Mouse (Mus musculus): ENCODE measurements around the gene Tmprss11d. TPM values are rescaled to one million over a fixed set of nuclear protein-coding genes. Genes with fewer than 3 reads are reported as not detected.
A peak's percentile ranks its signal among the peaks of the same experiment; 100 is the strongest.
"Not testable (repeated sequence)": the region's sequence is repeated elsewhere in the genome, so short reads cannot be mapped to it uniquely, and the experiment has no call there.

Gene Tmprss11d
- polyA plus RNA-seq (2016; fragmentation: Nextera tagmentation; extraction: Ambion mirVana): 0.09 TPM in 1 of 2 replicates, not detected in the other

DNA sequence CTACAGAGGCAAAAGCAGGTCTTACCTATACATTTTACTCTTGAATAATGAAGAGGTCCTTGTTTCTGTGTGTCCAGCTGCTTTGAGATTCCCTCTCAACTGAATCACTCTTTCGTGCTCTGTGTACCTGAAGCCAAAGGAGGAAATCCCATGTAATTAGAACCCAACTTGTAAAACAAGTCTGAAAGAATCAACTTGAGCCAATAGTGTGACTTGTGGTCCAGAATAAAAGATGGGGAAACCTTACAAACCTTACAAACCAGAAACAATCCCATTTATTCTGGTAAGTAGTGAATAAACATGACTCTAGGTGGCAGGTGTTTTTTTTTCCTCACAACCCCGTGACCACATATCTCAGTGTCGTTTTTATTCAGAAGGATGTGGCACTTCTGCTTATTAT, at the start of gene Tmprss11d:
Gene Tmprss11d (minus strand): TSS at position 101 of the 400 bp plus-strand sequence.
- no peak within 1 kb of the TSS for H3K27ac ChIP-seq (replicated peaks)
- DNase-seq (ENCODE audit: low spot score): no peak
- H3K4me1 ChIP-seq: no peaks in the 10 kb centered on the region
- H3K9me3 ChIP-seq (replicated peaks): no peaks in the 10 kb centered on the region
- 83% methylated on average over 3 of the region's 3 CpGs for WGBS
- no peaks in the 10 kb centered on the region for H3K27me3 ChIP-seq (ENCODE audit: low read depth, poor library complexity, severe bottlenecking)
- H3K4me3 ChIP-seq: no peak within 1 kb of the TSS
- H3K36me3 ChIP-seq: no peaks in the 10 kb centered on the region

DNA sequence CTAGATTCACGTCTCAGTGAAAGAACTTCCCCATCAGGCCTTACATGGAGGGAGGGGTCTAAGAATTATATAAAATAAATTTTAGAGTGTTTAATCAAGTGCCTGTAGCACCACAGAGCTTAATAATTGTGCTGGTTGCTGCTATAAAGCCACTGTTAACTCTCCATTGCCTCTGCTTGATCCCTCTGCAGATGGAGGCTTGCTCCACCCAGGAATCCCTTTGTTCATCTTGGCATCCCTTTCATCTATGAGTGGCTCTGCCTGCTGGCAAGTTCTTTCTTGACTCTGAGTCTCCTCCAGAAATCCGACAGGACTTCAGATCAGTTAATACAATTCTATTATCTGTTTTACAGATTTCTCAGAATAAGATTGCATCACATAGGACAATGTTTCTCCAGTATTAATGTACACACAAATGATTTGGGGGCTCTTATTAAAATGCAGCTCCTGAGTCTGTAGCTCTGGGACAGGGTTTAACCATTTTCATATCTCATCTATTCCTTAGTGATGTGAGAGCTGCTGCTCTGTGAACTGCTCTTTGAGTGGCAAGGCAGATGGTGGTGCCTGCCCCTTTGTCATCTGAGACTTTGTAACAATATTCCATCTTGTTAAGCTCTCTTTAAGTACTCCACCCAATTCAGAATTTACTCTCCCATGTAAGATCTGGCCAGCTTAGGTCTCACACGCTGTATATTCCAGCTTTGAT, 48.3 kb upstream of the Tmprss11d start:
- peaks cover 14% of the 10 kb centered on the region for H3K4me1 ChIP-seq
- H3K9me3 ChIP-seq (replicated peaks): no peaks in the 10 kb centered on the region
- no peaks in the 10 kb centered on the region for H3K27me3 ChIP-seq (ENCODE audit: low read depth, poor library complexity, severe bottlenecking)
- no peaks in the 10 kb centered on the region for H3K36me3 ChIP-seq
- peak; percentile 17 for DNase-seq (ENCODE audit: low spot score)
- WGBS: 42% methylated on average over 3 of the region's 3 CpGs
- H3K4me3 ChIP-seq: no peak overlapping the region
- H3K27ac ChIP-seq (replicated peaks): peak overlapping the region; percentile 49; the same call in 1 of the 2 replicates

DNA sequence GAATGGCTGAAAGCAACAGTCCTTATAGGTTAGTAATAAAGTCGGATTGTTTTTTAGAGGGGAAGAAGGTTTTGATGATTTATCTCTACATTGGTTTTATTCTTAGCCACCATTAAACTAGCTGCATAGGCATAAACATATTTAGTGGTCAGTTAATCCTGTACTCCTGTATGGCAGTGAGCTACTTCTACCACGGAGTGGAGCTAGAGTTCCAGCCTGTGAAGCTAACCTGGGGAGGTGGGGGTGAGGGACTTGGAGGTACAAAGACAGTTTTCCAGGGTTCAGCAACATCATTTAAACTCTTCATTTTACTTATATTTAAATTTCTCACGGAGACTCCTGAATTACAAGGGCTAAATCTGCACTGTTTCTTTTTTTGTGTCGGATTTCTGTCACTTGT, 46.3 kb upstream of the Tmprss11d start:
- no peaks in the 10 kb centered on the region for H3K9me3 ChIP-seq (replicated peaks)
- no peak overlapping the region for H3K4me3 ChIP-seq
- H3K27me3 ChIP-seq (ENCODE audit: low read depth, poor library complexity, severe bottlenecking): no peaks in the 10 kb centered on the region
- 15% methylated on average over 4 of the region's 4 CpGs for WGBS
- no peak for DNase-seq (ENCODE audit: low spot score)
- H3K4me1 ChIP-seq: peaks cover 14% of the 10 kb centered on the region
- no peaks in the 10 kb centered on the region for H3K36me3 ChIP-seq
- no peak overlapping the region for H3K27ac ChIP-seq (replicated peaks)

DNA sequence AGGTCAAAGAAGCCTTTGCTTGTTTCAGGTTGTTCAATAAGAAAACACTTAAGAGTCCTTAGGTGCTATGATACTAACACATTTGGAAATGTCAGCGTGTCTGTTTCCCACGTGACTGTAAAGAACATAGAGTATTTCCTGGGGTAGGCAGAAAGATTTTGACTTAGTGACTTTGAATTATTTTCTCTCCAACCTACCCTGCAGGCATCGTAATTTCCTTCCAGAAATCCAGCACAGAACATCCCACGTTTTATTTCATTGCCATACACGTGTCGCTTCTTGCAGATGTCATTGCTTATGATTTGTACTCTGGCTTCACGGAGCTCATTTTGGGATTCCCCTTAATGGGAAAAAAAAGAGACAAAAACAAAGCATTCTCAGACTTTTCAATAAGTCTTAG, 41.1 kb upstream of the Tmprss11d start:
- H3K4me1 ChIP-seq: no peaks in the 10 kb centered on the region
- no peaks in the 10 kb centered on the region for H3K27me3 ChIP-seq (ENCODE audit: low read depth, poor library complexity, severe bottlenecking)
- no peaks in the 10 kb centered on the region for H3K9me3 ChIP-seq (replicated peaks)
- no peaks in the 10 kb centered on the region for H3K36me3 ChIP-seq
- no peak overlapping the region for H3K27ac ChIP-seq (replicated peaks)
- no peak overlapping the region for H3K4me3 ChIP-seq
- WGBS: 88% methylated on average over 7 of the region's 7 CpGs
- no peak for DNase-seq (ENCODE audit: low spot score)

DNA sequence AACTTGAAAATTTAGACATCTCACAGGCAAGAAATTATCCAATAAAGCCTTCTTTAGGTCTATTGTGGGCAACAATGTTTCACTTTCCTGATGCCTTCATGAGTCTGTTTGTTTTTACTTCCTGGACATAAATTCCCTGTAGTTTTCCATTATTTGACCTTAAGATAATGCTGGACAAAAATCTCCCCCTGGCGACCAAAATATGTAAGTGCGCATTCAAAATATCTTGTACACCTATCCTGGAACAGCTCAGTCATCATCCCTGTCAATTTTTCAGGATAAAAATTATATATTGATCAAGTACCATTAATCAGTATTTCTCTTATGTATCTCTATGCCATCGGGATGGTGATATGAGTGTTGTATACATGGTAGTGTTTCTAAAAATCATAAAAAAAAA, 37.6 kb upstream of the Tmprss11d start:
- no peak overlapping the region for H3K27ac ChIP-seq (replicated peaks)
- WGBS: 20% methylated on average over 3 of the region's 3 CpGs
- H3K36me3 ChIP-seq: no peaks in the 10 kb centered on the region
- H3K27me3 ChIP-seq (ENCODE audit: low read depth, poor library complexity, severe bottlenecking): no peaks in the 10 kb centered on the region
- no peaks in the 10 kb centered on the region for H3K4me1 ChIP-seq
- H3K4me3 ChIP-seq: no peak overlapping the region
- DNase-seq (ENCODE audit: low spot score): no peak
- H3K9me3 ChIP-seq (replicated peaks): no peaks in the 10 kb centered on the region

DNA sequence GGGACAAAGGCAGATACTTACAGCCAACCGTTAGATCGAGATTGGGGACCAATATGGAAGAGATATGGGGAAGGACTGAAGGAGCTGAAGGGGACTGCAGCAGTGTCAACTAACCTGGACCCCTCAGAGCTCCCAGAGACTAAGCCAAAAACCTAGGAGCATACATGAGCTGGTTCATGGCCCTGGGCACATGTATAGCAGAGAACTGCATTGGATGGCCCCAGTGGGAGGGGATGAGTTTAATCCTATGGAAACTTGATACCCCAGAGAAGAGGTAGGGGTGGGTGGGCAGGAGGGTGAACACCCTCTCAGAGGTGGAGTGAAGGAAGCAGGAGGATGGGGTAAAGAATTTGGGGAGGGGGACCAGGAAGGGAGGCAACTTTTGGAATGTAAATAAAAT, 34.7 kb upstream of the Tmprss11d start:
- H3K36me3 ChIP-seq: no peaks in the 10 kb centered on the region
- DNase-seq (ENCODE audit: low spot score): no peak

DNA sequence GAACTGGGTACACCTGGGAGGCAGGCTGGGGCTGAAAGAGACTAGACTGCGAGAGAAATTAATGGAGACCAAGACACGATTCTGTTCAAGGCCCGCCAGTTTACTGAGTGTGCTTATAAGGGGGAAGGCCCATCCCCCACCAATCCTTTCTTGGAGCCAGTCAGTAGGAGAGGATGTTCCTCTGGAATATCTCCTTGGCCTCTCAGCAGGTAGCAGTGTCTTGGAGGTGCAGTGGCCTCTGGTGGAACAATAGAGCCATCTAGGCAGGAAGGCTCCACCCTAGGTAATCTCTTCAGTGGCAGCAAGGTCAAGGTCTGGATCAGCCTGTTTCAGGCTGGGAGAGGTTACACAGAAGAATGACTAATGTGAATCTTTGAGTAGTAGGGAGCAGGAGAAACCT, 34.0 kb upstream of the Tmprss11d start:
- Histone ChIP-seq H3K27me3 (ENCODE audit: low read depth, poor library complexity, severe bottlenecking) (no peaks in the 10 kb centered on the region), H3K4me1 (no peaks in the 10 kb centered on the region), H3K27ac (replicated peaks) (no peak overlapping the region), H3K9me3 (replicated peaks) (no peaks in the 10 kb centered on the region), H3K4me3 (no peak overlapping the region), H3K36me3 (no peaks in the 10 kb centered on the region)
- 84% methylated on average over 3 of the region's 3 CpGs for WGBS
- no peak for DNase-seq (ENCODE audit: low spot score)

More for the DNA sequence above, 34.7 kb upstream of the Tmprss11d start:
- Histone ChIP-seq H3K4me3 (no peak overlapping the region), H3K27me3 (ENCODE audit: low read depth, poor library complexity, severe bottlenecking) (no peaks in the 10 kb centered on the region), H3K4me1 (no peaks in the 10 kb centered on the region), H3K9me3 (replicated peaks) (no peaks in the 10 kb centered on the region), H3K27ac (replicated peaks) (no peak overlapping the region)
- WGBS: 91% methylated on average over 2 of the region's 2 CpGs

DNA sequence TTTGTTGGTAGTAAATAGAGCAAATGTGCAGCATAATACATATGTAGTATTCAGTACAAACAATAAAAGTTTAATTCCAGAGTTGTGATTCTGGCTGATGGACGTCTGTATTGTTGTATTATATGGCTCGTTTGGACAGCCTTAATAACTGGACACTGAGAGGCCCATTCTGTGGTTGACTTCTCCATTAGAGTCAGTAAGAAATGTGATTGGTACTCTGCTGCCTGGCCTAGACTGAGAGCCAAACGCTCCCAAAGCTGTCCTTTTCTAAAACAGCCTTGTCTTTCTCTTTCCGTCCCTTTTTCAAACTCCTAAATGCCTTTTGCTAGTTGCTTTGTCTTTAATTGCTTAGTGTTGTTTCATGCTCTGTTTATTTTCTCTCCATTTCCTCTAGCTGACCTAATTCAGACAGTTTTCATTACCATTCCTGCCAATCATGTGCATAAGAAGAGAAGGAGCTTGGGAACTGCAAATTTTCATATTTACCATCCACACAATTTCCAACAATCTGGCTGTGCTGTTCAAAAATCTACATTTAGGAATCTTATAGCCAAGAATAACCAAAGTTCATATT, 13.7 kb downstream of the Tmprss11d start:
- Histone ChIP-seq H3K27me3 (ENCODE audit: low read depth, poor library complexity, severe bottlenecking) (no peaks in the 10 kb centered on the region), H3K4me3 (no peak overlapping the region), H3K36me3 (no peaks in the 10 kb centered on the region), H3K27ac (replicated peaks) (no peak overlapping the region), H3K9me3 (replicated peaks) (no peaks in the 10 kb centered on the region), H3K4me1 (no peaks in the 10 kb centered on the region)
- WGBS: 71% methylated on average over 4 of the region's 4 CpGs
- DNase-seq (ENCODE audit: low spot score): no peak

DNA sequence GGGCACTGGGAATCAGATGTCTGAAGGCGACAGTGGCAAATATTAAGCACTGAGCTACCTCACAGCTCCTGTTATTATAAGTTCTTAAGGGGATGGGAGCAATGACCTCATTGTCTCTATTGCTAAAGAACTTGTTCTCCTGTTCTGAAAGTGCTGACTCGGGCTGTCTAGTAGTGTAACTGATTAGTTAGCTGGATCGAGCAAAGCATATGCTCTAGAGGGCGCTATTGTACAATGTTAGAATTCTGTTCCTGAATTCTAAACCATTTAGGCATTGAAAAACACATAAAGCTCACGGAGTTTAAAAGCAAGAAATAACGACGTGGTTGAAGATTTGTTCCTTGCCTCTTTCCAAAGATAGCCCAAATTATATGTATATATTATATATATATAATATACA, 20.3 kb downstream of the Tmprss11d start:
- Histone ChIP-seq H3K36me3 (no peaks in the 10 kb centered on the region), H3K9me3 (replicated peaks) (no peaks in the 10 kb centered on the region), H3K27ac (replicated peaks) (no peak overlapping the region), H3K4me3 (no peak overlapping the region), H3K4me1 (no peaks in the 10 kb centered on the region), H3K27me3 (ENCODE audit: low read depth, poor library complexity, severe bottlenecking) (no peaks in the 10 kb centered on the region)
- WGBS: 29% methylated on average over 7 of the region's 7 CpGs
- DNase-seq (ENCODE audit: low spot score): no peak

DNA sequence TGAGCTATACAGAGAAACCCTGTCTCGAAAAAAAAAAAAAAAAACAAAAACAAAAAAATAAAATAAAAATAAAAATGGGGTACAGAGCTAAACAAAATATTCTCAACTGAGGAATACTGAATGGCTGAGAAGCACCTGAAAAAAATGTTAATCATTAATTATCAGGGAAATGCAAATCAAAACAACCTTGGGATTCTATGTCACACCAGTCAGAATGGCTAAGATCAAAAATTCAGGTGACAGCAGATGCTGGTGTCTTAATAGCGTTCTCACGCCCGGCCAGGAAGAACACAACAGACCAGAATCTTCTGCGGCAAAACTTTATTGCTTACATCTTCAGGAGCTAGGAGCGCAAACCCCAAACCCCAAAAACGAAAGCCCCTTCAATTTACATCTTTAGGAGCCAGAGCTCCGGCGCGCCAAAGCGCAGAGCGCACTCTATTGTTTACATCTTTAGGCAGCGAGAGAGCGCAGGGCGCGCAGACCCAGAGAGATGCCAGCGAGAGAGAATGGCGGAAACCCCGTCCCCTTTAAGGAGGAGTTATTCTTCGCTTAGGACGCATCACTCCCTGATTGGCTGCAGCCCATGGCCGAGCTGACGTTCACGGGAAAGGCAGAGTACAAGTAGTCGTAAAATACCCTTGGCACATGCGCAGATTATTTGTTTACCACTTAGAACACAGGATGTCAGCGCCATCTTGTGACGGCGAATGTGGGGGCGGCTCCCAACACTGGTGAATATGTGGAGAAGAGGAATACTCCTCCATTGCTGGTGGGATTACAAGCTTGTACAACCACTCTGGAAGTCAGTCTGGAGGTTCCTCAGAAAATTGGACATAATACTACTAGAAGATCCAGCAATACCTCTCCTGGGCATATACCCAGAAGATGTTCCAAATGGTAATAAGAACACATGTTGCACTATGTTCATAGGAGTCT, 54.9 kb downstream of the Tmprss11d start:
- H3K4me3 ChIP-seq: peak overlapping the region; percentile 48
- H3K27me3 ChIP-seq (ENCODE audit: low read depth, poor library complexity, severe bottlenecking); H3K4me1 ChIP-seq; DNase-seq (ENCODE audit: low spot score); H3K36me3 ChIP-seq; H3K9me3 ChIP-seq (replicated peaks): not testable (repeated sequence)
- WGBS: 48% methylated on average over 30 of the region's 30 CpGs
- H3K27ac ChIP-seq (replicated peaks): 0 out of 2 replicates have a peak overlapping the region, but pooled peaks have one; percentile 42

DNA sequence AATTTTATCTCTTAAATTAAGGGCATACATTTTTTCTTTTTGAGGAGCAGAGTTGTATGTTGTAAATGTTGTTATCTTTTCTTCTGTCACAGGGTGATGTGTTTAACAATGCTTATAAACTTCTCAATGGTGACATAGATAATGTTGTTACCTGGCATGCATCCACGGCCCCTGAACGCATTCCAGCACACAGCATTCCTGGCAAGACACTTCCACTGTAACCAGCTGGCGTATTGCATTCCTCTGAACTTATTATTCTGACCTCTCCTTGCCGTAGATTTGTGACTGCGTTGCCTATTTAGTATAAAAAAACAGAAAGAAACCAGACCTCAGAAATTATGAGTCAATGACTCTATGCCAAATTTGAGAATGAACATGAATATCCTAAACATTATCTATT, 67.1 kb downstream of the Tmprss11d start:
- H3K4me1 ChIP-seq: no peaks in the 10 kb centered on the region
- no peaks in the 10 kb centered on the region for H3K27me3 ChIP-seq (ENCODE audit: low read depth, poor library complexity, severe bottlenecking)
- H3K36me3 ChIP-seq: no peaks in the 10 kb centered on the region
- DNase-seq (ENCODE audit: low spot score): no peak
- H3K9me3 ChIP-seq (replicated peaks): no peaks in the 10 kb centered on the region
- H3K4me3 ChIP-seq: no peak overlapping the region
- WGBS: 93% methylated on average over 5 of the region's 5 CpGs
- no peak overlapping the region for H3K27ac ChIP-seq (replicated peaks)

DNA sequence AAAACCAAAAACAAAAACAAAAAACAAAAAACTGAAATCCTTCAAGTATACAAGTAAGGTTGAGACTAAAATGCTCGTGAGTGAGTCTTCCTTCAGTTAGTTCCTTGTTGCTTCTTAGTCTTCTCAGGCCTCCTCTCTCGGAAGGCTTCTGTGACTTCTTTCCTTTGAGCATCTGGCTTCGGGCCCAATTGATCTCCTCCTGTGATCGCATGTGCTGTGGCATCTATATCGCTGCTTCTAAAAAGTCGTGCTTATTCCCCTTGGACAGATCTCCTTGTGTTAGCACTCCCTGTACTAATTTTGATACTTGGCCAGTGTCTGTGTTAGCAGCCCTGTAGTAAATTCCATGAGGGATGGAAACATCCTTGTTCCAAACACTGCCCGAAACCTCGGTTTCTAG, 69.3 kb downstream of the Tmprss11d start:
- H3K27me3 ChIP-seq (ENCODE audit: low read depth, poor library complexity, severe bottlenecking): no peaks in the 10 kb centered on the region
- H3K4me3 ChIP-seq: no peak overlapping the region
- no peaks in the 10 kb centered on the region for H3K9me3 ChIP-seq (replicated peaks)
- WGBS: 89% methylated on average over 8 of the region's 8 CpGs
- DNase-seq (ENCODE audit: low spot score): no peak
- no peaks in the 10 kb centered on the region for H3K36me3 ChIP-seq
- H3K27ac ChIP-seq (replicated peaks): no peak overlapping the region
- H3K4me1 ChIP-seq: no peaks in the 10 kb centered on the region

DNA sequence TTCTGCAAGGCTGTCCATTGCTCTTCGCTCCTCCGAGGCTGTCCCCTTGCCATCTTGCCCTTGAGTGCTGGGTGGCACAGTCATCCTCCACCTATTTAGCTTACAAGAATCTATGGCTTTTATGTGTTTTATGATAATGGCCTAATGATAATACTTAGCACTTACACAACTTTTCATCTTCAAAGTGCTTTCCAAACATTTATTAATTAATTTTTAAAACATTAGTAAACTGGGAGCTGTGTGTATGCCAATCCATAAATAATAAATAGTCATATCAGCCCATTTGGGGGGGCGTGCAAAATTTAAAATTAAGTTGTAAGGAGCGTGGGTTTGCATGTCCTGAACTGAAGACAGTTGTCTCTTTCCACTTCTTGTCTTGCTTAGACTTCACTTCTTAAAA, 84.0 kb downstream of the Tmprss11d start, which contains the start of gene Tmprss11c:
Gene Tmprss11c (minus strand): TSS at position 101 of the 400 bp plus-strand sequence.
- no peak for DNase-seq (ENCODE audit: low spot score)
- Histone ChIP-seq H3K36me3 (no peaks in the 10 kb centered on the region), H3K9me3 (replicated peaks) (no peaks in the 10 kb centered on the region), H3K27ac (replicated peaks) (no peak within 1 kb of the TSS), H3K4me3 (no peak within 1 kb of the TSS), H3K27me3 (ENCODE audit: low read depth, poor library complexity, severe bottlenecking) (no peaks in the 10 kb centered on the region), H3K4me1 (no peaks in the 10 kb centered on the region)
- 87% methylated on average over 4 of the region's 4 CpGs for WGBS

All from midbrain, embryonic 10.5 days (tissue).